Mouse (Mus musculus) embryo, embryonic 10.5 days (tissue): ENCODE measurements at regions not wholly inside any gene's neighbourhood (a gene's known extent, or its start where the extent isn't known, plus 50 kb on each side); places are given as distances from the start of the nearest gene placed in this dataset.
A peak's percentile ranks its signal among the peaks of the same experiment; 100 is the strongest.

Source experiments
- DNase-seq: peaks from one replicate; pipeline ENCODE4 v3.0.0-alpha.2; 2015; ENCODE audit warnings: low spot score

DNA sequence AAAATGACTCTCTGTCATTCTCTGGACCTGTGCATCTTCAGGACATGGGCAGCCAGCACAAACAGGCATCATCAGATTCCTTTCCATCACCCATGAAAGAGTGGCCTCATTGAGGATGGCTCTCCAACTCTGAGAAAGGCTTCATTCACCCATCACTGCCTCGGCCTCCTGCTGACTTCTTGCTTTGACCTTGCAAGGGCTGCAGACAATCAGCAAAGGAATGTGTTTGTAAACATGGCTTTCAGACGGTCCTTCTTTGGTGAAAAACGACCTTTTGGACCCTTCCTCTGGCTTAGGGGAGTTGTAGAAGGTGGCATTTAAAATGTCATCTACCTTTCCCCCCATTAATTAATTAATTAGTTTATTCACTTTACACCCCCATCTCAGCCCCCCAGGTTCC lies 134.3 kb downstream of the Moxd1 start:
- DNase-seq: peak; percentile 39

DNA sequence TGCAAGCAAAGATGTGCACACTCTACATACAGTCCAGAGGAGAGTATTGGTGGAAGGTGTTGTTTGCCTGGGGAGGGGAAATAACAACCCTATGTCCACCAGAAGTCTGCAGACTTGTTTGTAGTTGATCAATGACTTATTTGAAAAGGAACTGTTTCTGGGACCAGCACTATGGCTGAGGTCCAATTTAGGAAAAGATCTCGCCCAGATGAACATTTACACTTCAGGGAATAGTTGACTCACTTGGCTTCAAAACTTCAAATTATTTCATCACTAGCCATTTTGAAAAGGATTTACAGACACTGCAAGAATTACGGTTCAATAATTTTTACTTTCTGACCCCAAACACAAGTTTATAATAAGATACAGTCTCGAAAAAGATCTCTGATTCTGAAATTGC lies 138.1 kb downstream of the Moxd1 start:
- no peak for DNase-seq

DNA sequence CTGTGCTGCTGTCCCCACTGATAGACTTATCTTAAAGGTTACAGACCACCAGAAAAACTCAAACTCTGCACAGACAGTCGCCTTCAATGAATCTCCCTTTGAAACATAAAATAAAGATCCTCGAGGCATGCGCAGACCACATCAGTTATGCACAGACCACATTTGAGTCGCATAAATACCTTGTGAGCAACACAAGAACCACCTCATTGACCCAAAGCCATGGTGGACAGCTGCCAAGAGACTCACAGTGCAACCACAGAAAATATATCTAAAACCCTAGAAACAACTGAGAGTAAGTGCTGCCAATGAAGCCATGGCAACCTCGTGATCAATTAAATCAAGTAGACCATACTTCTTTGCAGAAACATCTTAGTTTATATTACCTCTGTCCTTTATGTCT lies 142.1 kb downstream of the Moxd1 start:
- no peak for DNase-seq

DNA sequence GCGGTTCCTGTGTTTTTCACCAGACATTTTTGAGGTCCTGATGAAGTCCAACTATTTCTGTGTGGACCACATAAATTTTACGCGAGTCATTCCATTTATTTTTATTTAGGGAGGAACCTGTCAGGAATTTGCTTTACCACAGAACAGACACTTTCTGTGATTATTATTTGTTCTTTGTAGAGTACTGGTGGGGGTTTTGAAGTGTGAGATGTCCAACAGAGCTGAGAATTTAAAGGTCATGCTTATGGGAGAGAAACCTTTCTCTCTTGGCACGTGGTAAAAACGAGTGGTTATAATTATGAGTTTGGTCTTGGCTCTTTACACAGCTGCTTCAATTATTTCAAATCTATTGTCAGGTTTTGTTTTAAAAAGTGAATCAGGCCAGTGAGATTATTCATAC lies 143.7 kb downstream of the Moxd1 start:
- no peak for DNase-seq

DNA sequence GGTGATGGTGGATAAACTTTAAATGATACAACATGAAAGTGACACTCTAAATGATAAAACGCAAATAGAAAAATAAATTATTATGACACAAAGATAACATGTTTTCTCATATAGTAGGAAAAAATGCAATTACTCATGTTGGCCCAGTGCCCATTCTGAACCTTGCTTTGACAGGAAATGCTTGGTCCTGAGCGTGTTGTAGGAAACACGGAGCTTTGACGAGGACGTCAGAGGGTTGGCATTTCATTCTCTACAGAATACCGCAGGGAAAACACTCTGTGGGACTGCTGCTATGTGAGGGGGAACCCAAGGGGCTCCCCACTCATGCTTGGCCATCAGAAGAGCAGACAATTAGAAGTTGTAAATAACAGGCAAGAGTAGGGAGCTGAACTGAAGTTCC lies 150.6 kb downstream of the Moxd1 start:
- DNase-seq: no peak

DNA sequence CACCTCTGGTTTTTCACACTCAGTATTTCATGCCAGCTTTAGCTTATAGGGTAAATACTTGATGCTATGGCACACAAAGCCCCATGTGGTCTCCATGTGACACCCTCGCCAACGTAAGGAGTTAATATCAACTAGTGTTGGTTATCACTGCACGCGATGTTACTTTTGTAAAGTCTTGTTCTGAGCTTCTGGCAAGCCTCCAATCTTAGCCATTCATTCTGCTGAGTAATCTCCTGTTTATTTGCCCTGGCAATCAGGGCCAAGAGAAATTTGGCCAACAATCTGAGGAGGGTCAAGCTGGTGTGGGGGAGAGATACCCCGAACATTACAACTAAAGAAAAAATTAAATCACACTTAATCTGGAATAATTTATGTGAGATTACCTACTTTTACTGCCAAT lies 156.0 kb downstream of the Moxd1 start:
- no peak for DNase-seq

DNA sequence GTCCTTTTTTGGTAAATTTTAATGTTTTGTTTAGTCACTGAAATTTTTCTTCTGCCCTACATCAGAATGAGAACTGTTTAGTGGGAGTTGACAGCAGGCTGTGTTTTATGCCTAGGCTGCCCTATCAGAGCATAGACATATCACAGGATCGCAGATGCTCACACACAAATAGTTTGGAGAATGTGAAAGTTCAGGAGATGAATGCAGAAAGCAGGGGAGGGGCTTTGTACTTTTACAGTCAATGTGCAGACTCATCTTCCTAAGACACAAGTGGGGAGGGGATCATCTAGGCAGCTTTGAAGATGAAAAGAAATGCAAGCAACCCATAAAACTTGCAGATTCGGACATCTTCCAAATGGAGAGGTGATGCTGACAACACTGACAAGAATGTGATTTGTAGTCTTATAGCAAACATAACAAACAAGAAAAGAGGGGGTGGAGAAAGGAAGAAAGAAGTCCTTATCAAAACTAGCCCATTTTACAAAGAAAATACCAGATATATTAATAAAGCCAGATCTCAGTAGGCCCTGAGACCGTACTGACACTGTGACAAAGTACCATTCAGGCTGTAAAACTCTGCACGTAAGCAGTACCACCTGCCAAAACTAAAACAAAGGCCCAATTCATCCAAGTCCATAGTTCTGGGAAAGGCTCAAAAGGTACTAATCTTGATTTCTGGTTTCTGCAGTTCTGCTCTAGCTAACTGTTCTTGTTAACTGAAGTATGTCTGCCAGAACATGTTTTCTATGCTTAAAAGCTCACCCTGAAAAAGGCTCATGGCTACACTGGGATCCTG lies 157.4 kb downstream of the Moxd1 start:
- no peak for DNase-seq

DNA sequence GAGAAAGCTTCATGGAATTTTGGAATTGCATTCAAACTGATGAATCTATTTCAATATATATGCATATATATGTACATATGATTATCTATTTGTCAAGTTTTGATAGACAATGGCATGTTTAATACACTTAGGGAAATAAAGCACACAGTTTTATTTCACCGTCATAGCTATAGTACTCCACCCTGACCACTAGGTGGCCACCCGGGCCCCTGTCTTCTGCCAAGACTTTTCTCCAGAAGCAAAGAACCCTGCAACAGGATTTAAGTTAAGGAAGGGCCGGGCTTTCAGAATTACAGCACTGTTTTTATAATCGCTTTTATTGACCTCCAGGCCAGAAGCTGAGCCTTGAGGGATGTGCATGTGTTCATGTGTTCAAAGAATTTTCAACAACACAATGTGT lies 158.6 kb downstream of the Moxd1 start:
- peak; percentile 69 for DNase-seq

DNA sequence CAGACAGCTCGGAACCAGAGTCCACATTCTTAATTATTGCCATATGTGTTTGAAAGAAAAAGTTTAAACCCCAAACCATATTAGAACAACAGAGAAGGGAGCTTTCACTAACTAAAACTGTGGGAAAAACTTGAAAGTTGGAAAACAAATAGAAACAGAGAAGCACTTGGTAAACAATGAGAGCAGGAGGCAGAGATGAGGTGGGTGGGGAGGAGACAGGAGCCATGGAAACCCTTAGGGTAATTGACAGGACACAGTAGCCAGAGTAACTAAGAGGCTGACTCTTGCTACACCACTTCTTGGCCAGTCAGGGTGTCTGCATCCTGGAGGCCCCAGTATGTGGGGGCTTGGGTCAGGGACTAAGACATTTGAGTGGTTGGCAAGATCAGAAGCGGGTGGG lies 160.7 kb downstream of the Moxd1 start:
- no peak for DNase-seq

DNA sequence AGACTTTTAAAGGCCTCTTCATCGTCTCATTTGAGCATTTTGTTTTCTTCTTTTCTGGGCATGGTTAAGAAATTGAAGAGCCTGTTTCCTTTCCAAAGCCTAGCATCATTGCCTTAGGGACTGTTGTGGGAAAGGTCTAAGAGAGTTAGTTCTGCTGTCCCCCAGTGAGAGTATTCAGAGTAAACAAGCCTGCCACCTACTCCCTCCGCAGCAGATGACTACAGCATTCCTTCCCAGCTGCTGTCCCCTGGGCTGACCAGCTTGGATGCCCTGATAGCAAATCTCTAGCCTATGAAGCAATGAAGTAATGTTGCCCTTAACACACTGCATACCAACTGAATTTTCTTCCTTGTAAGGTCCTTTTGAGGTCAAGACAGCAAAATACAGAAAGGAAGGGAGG lies 164.9 kb downstream of the Moxd1 start:
- DNase-seq: no peak

DNA sequence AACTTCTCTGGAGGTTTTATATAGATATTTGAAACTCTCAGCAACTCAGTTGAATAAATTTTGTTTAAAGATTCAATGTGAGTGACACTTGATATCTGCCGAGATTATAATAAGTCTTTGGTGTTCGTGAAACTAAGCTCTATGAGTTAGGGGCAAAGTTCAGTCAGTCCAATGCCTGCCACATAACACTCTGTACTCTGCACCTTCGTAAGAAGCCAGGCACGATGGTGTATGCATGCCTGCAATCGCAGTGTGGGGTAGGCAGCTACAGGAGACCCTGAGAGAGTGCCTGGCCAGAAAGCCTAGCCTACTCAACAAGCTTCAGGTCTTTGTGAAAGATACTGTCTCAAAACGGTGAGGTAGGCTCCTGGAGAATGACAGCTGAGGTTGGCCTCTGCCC lies 167.7 kb downstream of the Moxd1 start:
- DNase-seq: no peak

DNA sequence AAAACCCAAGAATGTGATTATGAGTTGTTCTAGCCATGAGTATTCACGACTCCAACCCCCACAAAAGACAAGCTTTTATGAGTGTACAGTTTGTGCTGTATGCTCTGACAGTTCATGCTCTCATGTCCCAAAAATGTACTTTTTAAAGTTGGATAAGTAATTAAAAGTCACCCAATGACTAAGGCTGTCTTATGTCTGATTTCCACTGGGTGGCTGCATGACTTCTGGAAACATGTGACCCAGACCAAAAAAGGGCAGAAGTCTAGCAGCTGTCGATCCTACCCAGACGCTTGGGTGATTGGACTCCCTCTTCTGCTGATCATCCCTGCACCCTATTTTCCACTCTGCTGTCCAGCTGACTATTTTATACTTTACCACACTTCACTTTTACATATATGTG lies 168.7 kb downstream of the Moxd1 start:
- no peak for DNase-seq

DNA sequence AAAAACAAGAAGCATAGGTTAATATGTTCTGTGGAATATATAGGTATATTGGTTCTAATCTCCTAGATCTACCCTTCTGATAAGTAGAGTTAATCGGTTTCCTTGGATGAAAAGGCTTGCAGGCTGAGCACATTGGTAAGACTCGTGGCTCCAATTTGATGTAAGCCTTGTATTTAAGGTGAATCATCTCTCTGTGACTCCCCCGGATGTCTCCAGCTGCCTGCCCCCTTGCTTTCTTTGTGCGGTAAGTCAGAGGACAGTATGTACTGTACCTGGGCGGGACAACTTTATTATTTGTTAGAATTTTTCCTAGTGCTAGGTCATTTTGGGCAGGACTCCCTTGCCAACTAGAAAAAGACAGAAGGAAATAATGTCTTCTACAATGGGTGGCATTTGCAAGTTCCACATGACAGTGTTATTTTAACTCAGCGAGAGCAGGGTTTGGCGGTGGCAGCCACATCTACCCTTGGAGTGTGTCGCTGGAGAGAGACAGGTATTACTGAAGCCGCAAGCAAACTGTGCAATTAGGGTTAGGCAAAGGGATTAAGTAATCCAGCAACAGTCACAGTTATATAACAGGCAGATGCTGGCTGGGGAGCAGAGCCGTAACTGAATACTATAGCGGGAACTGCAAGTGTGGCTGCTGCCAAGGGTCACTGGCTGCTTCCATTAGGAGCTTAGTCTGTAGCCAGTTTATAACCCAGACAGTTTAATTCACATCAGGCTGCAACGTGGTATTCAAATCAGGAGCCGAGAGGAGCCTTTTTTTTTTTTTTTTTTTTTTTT lies 172.9 kb downstream of the Moxd1 start:
- DNase-seq: peak; percentile 28

DNA sequence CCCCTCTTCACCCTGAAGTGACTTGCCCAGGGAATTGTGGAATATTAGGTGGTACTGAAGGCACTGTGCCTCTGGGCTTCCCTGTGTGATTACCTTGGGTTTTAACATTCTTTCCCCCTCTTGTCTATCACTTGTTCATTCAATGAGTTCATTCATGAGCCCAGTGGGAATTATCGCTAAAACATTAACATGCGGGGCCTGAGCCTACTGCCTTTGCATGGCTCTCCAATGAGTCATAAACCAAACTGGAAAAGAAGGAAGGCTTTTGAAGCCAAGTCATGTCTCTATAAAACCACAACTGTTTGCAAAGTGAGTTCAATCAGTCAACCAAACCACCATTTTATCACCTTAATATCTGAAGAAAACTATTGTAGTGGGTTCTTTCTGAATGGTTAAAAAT lies 173.8 kb downstream of the Moxd1 start:
- no peak for DNase-seq

DNA sequence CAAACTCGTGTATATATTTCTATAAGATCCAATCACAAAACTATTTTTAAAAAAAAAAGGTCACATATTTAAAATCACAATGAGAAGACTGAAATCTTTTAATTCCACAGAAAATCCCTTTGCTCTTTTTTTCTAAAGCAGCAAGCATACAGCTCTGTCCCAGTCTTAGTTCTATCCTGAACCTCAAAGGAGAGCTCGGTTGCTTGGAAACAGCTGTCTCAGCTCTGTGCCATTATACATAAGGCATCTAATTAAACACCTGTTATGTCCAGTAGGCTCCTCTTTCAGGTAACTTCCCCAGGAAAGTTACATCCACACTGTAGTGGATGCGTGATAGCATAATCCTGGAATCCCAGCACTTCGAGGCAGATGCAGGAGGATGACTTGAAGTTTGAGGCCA lies 181.5 kb downstream of the Moxd1 start:
- no peak for DNase-seq

DNA sequence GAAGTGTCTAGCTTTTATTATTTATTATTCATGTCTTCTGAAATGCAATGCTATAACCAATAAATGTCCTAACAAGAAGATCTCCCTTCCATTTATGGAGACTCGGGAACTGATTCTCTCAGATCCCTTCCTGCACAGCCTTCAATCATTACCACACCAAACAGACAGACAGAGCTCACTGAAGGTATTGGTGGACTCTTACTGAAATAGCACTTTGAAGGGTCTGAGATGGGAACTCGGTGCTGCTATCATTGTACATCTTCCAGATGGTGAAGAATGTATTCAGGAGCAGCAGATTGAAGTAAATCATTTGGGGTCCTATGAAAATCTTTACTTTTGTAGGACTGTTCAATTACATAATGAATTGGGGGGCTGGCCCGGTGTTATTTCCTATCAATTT lies 183.6 kb downstream of the Moxd1 start:
- no peak for DNase-seq

DNA sequence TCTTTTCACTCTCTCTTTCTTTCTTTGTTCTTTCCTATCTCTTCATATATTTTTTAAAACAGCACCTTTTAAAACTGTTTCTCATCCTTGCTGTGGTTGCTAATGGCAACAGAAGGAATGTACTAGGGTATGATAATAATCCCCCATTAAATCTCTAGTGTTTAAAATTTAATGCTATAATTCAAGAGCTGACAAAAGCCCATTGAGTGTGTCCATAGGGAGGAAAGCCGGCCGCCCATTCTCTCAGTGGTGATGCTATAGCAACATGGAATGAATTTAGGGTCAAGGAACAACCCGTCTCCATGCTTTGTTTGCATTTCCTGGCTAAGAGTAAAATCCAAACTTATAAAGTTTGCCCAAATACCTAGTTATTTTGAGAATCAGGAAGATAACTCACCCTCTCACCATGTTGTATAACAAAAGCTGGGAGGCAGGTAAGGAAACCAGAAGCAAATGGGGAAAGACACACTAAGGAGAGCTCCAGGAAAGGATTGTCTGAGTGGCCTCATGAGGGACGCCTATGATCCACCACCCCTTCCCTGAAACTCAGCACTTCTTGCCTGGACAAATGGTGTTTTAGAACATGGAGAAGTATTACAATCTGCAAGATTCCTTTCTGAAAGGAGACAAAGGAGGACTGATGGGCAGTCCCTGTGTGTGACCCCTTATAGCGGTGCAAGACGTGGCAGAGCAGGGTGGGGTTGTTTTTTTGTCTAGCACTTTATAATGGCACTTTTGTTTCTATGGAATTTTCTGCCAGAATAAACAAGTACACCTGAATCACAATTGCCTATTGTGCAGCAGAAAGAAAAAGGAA lies 184.3 kb downstream of the Moxd1 start:
- DNase-seq: peak; percentile 72

DNA sequence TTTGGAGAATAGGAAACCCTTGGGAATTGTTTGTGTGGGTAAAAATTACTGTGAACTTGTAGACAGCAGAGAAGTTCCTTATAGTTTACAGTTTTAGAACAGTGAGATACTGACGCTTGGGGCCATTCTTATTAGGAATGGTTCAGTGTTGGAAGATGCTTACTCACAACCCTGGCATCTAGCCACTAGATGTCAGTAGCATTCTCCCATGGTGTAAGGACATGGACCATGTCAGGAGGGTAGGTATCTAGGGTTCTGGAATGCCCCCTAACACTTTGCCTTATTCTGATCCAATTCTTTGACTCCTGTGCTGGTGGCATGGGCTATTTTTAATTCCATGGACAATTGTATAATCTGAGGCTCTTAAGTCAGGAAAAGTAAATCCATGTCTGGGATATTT lies 185.3 kb upstream of the Ccn2 start:
- peak; percentile 70 for DNase-seq

DNA sequence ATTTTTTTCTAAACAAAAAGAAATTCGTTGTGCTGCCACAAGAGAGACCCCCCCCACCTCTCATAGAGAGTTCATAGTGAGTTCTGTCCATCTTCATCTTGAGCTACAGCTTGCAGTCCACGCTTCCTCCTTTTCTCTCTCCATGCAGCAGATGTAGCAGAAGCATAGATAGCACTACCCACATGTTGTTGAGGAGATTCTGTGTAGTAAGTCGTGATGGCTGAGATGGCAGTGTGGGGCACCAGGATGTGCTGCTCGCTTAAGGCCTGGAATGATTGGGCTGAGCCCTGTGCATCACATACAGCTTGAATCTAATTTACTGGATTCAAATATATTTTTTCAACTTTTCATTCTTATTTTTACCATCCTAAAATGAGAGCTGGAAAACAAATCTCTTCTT lies 184.4 kb upstream of the Ccn2 start:
- no peak for DNase-seq

DNA sequence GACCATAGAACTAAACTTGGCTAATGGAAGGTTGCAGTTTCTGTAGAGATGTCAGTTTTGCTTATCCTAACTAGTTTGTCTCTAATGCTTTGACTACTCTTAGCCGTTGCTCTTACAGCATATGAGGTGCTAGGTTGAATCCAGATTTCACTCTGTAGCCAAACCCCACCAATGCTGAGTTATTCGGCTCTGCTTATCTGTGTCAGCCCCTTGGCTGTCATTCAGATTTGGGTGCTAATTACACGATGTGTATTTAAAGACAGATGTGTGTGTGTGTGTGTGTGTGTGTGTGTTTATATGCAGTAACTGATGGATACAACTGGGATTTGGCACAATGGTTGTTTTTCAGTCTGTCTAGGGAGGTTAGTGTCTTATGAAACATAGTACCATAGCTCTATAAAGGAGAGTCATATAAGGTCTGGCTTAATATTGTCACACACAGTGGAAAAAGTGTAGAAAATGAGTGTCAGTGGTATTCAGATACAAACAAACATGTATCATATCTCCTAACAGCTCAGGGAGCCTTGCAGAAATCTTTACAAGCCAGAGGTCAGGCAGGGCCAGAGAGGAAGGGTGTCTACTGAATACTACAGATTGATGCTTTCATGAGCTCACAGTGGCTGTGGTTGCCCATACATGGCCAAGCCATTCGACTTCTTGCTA lies 172.6 kb upstream of the Ccn2 start:
- no peak for DNase-seq

DNA sequence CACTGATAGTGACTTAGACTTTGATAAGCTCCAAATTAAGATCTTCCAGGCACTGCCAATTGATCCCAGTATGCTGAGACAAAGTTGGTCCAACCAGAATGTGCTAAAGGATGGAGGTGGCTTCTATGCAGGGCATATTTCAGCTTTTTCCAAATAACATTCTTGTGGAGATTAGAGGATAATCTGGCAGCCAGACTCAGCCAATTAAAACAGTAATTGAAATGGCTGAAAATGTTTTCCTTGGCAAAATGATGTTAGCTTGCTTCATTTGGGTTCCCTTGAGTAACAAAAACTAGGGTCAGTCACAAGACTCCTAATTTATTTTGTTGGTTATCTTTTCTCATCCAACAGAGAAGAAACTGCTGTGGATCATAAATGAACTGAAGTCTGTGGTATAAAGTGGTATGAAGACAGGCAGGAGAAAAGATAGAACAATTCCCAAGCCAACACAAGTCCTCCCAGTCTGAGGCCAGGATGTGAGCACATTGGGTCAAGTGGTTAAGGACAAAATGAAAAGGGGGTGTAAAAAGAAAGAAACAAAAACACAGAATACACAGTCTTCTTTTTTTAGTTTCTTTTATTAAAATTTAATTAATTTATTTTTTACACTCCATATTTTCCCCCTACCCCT lies 161.4 kb upstream of the Ccn2 start:
- DNase-seq: no peak

DNA sequence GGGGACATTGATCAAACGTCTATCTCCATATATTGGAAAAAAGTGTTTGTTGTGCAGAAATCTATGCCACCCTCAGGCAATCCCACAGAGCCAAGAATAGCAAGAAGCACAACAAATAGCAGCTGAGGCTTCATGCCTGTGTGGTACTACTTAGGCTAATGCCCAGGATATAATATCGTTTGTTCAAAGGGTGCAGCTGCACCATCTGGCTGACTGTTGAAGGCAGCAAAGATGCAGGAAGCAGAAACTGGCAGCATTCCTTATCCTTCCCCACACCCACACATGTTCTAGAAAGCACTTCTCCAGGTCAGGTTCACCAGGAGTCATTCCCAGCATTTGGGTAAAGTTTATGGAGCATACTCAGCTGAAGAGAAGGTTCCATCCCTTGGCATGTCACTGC lies 158.1 kb upstream of the Ccn2 start:
- DNase-seq: no peak
